Mouse (Mus musculus): ENCODE results near the gene Kng2.
"Not testable (repeated sequence)": the region's sequence is repeated elsewhere in the genome, so short reads cannot be mapped to it uniquely, and the experiment has no call there.

GRCm38 (mm10) chr16:23077516-23077915 lies 48.2 kb upstream of the Kng2 start:
- TF ChIP-seq CTCF, EP300 (IDR thresholded peaks at IDR 0.05; ENCODE audit: low read depth): not testable (repeated sequence)

Measured in heart, postnatal 0 days (tissue).